Mouse (Mus musculus) mouse embryonic stem cell (cell line): ENCODE measurements at regions not wholly inside any gene's neighbourhood (a gene's known extent, or its start where the extent isn't known, plus 50 kb on each side); places are given as distances from the start of the nearest gene placed in this dataset.

ENCODE experiments used
- in situ Hi-C, 2 experiments: fragments of 300-500 bp; cut with MboI; formaldehyde crosslinking; loops; 1 replicate in 1 of 2; 3 replicates in 1 of 2; pipeline ENCODE4 v1.14.3; 2019 to 2020; ENCODE audit warnings: low sequenced_read_pairs in 2 of 2, low pct_unique_long_range_greater_than_20kb in 1 of 2, mixed read lengths in 1 of 2; ENCODE audit not compliant: unreplicated experiment in 1 of 2

GRCm38 (mm10) chr10:29921658-29922057 lies 278.7 kb downstream of the Cenpw start:
- in situ Hi-C loops, result no loop called here

- in situ Hi-C loops, result no loop called here
Observed at GRCm38 (mm10) chr10:29897780-29898363, 302.5 kb downstream of the Cenpw start.

GRCm38 (mm10) chr10:29864566-29864965 lies 328.9 kb upstream of the Rspo3 start:
- in situ Hi-C loops, result no loop called here

- in situ Hi-C loops, result no loop called here
Observed at GRCm38 (mm10) chr10:29855749-29856313, 320.2 kb upstream of the Rspo3 start.

- in situ Hi-C loops, result no loop called here
Observed at GRCm38 (mm10) chr10:29852516-29852915, 316.8 kb upstream of the Rspo3 start.

- in situ Hi-C loops, result loop anchor here in 1 of 2 experiments (25.0 kb wide), 1 partner anchor 288 kb away; the partner anchor contains the start of gene Rspo3
Observed at GRCm38 (mm10) chr10:29824939-29825658, 289.4 kb upstream of the Rspo3 start.

- in situ Hi-C loops, result loop anchor here in 1 of 2 experiments (25.0 kb wide), 1 partner anchor 287 kb away; the partner anchor contains the start of gene Rspo3
Observed at GRCm38 (mm10) chr10:29824413-29824812, 288.7 kb upstream of the Rspo3 start.

- in situ Hi-C loops, result loop anchor here in 1 of 2 experiments (25.0 kb wide), 1 partner anchor 286 kb away; the partner anchor contains the start of gene Rspo3
Observed at GRCm38 (mm10) chr10:29823177-29823576, 287.5 kb upstream of the Rspo3 start.

- in situ Hi-C loops, result loop anchor here (10.0 to 25.0 kb wide), 2 partner anchors 267 to 269 kb away; partner anchors contain the start of gene Rspo3 (in 2 of the 2)
Observed at GRCm38 (mm10) chr10:29803915-29804545, 268.4 kb upstream of the Rspo3 start.

GRCm38 (mm10) chr10:29802637-29803036 lies 267.0 kb upstream of the Rspo3 start:
- in situ Hi-C loops, result loop anchor here (10.0 to 25.0 kb wide), 2 partner anchors 265 to 268 kb away; partner anchors contain the start of gene Rspo3 (in 2 of the 2)

- in situ Hi-C loops, result no loop called here
Observed at GRCm38 (mm10) chr10:29794663-29795062, 259.0 kb upstream of the Rspo3 start.

GRCm38 (mm10) chr10:29786220-29786810 lies 250.6 kb upstream of the Rspo3 start:
- in situ Hi-C loops, result no loop called here

GRCm38 (mm10) chr10:29736677-29737076 lies 201.0 kb upstream of the Rspo3 start:
- in situ Hi-C loops, result no loop called here

- in situ Hi-C loops, result no loop called here
Observed at GRCm38 (mm10) chr10:29725319-29725718, 189.7 kb upstream of the Rspo3 start.

- in situ Hi-C loops, result no loop called here
Observed at GRCm38 (mm10) chr10:29710967-29711366, 175.3 kb upstream of the Rspo3 start.

GRCm38 (mm10) chr10:29708653-29709052 lies 173.0 kb upstream of the Rspo3 start:
- in situ Hi-C loops, result no loop called here

GRCm38 (mm10) chr10:29693009-29693935 lies 157.6 kb upstream of the Rspo3 start:
- in situ Hi-C loops, result no loop called here

- in situ Hi-C loops, result no loop called here
Observed at GRCm38 (mm10) chr10:29689529-29689928, 153.9 kb upstream of the Rspo3 start.
